Mouse (Mus musculus) midbrain, embryonic 12.5 days (tissue): ENCODE measurements around the gene Atrnl1. TPM values are rescaled to one million over a fixed set of nuclear protein-coding genes. Genes with fewer than 3 reads are reported as not detected.

Experiments used
- ATAC-seq: fragments of 200-750 bp; cut with Nextera tagmentation; 2 replicates; pipeline ENCODE4 v1.8.0; 2017; ENCODE audit warnings: low read depth, moderate TSS enrichment, moderate library complexity; ENCODE audit not compliant: low FRiP score
- H3K27ac ChIP-seq: fragments of 300-500 bp; sonication (generic); replicated peaks from 2 replicates; pipeline ENCODE4 v1.5.1; 2016; ENCODE audit warnings: mild to moderate bottlenecking
- H3K27me3 ChIP-seq: fragments of 300-500 bp; sonication (generic); 2 replicates; pipeline ENCODE4 v1.6.1; 2016; ENCODE audit warnings: mild to moderate bottlenecking
- H3K36me3 ChIP-seq: fragments of 300-500 bp; sonication (generic); 2 replicates; pipeline ENCODE4 v1.6.1; 2016
- H3K4me1 ChIP-seq: fragments of 300-500 bp; sonication (generic); 2 replicates; pipeline ENCODE4 v1.6.1; 2016
- H3K4me2 ChIP-seq: fragments of 300-500 bp; sonication (generic); replicated peaks from 2 replicates; pipeline ENCODE4 v1.6.1; 2016; ENCODE audit warnings: mild to moderate bottlenecking, moderate library complexity
- H3K4me3 ChIP-seq: fragments of 300-500 bp; sonication (generic); 2 replicates; pipeline ENCODE4 v1.5.1; 2016; ENCODE audit warnings: mild to moderate bottlenecking
- H3K9ac ChIP-seq: fragments of 300-500 bp; sonication (generic); replicated peaks from 2 replicates; pipeline ENCODE4 v1.6.1; 2016; ENCODE audit warnings: mild to moderate bottlenecking, moderate library complexity
- H3K9me3 ChIP-seq: fragments of 300-500 bp; sonication (generic); 2 replicates; pipeline ENCODE4 v1.6.1; 2016; ENCODE audit warnings: mild to moderate bottlenecking
- WGBS: fragments of 180-500 bp; shearing (Covaris S2); methylation state at CpG from one replicate; pipeline ENCODE4 v1.1.7; 2016; 5-methylcytosine and 5-hydroxymethylcytosine counted together
- polyA plus RNA-seq: library from polyadenylated mRNA; unstranded; fragments of >200 nt; fragmentation: Nextera tagmentation; extraction: Ambion mirVana; gene quantifications from 2 replicates; pipeline ENCODE4 v1.2.1, GENCODE M21; 2016

Gene Atrnl1
- polyA plus RNA-seq, 1 experiment from 2014 or later: 11.2 TPM

DNA sequence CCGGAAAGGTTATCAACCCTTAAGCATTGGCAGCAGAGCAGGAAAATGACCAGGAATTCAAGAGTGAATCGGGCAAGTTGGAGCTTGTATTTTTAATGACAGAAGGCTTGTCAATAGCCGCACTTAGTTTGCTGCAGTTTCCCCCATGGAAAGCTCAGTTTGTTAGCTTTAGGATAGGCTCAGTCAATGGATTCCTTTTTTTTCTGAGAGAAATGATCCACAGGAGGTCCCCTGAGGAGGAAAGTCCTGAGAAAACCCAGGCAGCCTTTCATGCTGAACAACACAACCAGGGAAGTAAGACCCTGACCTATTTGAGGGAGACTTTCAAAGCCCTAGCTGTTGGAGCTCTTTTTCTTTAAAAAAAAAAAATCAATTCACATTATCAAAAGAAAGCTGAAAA is 350.5 kb downstream of the Atrnl1 start:
- 24% methylated on average over 3 of the region's 3 CpGs for WGBS
- Histone ChIP-seq H3K27me3 (no peaks in the 10 kb centered on the region), H3K4me2 (no peak overlapping the region), H3K9me3 (no peaks in the 10 kb centered on the region), H3K4me1 (peaks cover 17% of the 10 kb centered on the region; the same call in 1 of the 2 replicates), H3K27ac (no peak overlapping the region), H3K4me3 (no peak overlapping the region), H3K36me3 (no peaks in the 10 kb centered on the region), H3K9ac (no peak overlapping the region)
- no peak for ATAC-seq

DNA sequence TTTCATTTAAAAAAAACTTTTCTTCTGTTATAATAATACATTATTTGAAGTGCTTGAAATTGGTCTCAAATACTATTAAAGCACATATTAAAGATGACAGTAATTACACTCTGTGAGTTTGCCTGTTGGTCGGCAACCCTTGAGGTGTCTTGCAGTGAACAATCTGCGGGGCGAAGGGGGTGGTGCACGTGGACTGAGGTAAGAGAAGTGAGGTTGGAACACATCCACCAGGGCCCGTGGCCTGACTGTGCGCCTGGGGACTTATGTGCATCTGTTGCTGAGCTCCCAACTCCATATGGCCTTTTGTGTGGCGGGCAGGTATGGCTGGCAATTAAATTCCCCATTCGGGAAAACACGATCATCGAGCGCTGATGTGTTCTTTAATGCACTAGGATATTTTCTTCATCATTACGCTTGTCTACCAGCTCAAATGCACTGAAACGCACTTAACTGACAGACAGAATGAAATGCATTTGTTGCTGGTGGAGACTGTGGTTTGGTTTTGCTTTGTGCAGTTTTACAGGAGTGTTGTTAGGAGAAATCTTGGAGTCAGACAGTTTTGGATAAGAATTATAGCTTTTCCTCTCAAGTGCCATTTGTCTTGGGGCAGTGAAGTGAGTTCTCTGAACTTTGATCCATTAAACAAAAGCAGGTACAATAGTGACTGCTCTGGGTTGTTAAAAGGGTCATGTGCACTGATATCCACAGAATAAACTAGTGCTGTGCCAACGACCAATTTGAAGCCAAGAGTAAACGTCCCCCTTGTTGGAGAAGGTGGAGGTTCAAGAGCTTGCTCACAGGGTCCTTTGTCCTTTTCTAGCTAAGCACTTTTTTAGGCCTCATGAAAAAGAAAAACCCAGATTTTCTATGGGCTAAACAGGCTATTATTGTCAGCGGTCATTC is 351.2 kb downstream of the Atrnl1 start:
- no peaks in the 10 kb centered on the region for H3K27me3 ChIP-seq
- 64% methylated on average over 16 of the region's 16 CpGs for WGBS
- no peak for ATAC-seq
- H3K9ac ChIP-seq: no peak overlapping the region
- H3K4me3 ChIP-seq: no peak overlapping the region
- peak overlapping the region; percentile 25; the same call in 1 of the 2 replicates for H3K27ac ChIP-seq
- H3K9me3 ChIP-seq: no peaks in the 10 kb centered on the region
- H3K36me3 ChIP-seq: no peaks in the 10 kb centered on the region
- no peak overlapping the region for H3K4me2 ChIP-seq
- peaks cover 17% of the 10 kb centered on the region; the same call in 1 of the 2 replicates for H3K4me1 ChIP-seq

DNA sequence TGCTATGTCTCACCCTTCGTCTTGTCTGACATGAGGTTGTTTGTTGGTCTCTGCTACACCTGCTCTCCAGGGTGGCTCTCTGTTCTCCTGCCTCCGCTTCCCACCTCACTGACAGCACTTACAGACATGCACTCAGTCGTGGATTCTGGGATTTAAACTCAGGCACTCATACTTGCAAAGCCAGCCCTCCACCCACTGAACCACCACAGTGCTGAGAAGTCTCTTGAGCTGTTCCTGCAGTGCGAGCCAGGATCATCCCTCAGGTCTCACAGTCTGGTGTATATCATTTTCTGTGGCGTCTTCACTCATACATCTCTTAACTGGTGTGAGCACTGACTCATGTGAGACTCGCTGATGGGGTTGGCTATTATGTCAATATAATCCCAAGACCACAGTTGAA is 353.0 kb downstream of the Atrnl1 start:
- WGBS: 92% methylated on average over 6 of the region's 6 CpGs
- Histone ChIP-seq H3K9me3 (no peaks in the 10 kb centered on the region), H3K27me3 (no peaks in the 10 kb centered on the region), H3K36me3 (no peaks in the 10 kb centered on the region), H3K4me2 (no peak overlapping the region), H3K4me1 (peaks cover 17% of the 10 kb centered on the region; the same call in 1 of the 2 replicates), H3K4me3 (no peak overlapping the region), H3K27ac (no peak overlapping the region), H3K9ac (no peak overlapping the region)
- ATAC-seq: no peak

DNA sequence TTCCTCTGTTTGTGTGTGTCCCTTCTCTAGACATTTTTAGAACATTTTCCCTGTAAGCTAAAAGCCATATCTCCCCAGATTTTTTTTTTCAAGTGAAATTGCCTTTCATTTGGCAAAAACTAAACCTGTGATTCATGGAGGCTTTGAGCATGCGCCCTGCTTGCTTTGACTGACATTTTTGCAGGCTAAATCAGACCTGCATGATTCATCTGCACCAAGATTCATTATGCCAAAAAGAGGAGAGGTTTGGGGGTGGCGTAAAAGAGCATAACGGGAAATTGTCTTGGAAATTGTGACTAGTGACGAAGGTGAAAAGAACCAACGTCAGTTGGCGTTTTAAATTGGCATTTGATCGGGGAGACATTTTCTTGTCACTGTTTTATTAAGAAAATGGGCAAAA is 358.9 kb downstream of the Atrnl1 start:
- no peak for ATAC-seq
- Histone ChIP-seq H3K36me3 (no peaks in the 10 kb centered on the region), H3K27me3 (no peaks in the 10 kb centered on the region), H3K4me1 (no peaks in the 10 kb centered on the region), H3K27ac (no peak overlapping the region), H3K9me3 (no peaks in the 10 kb centered on the region), H3K4me3 (no peak overlapping the region), H3K9ac (no peak overlapping the region), H3K4me2 (no peak overlapping the region)
- WGBS: 91% methylated on average over 7 of the region's 7 CpGs

DNA sequence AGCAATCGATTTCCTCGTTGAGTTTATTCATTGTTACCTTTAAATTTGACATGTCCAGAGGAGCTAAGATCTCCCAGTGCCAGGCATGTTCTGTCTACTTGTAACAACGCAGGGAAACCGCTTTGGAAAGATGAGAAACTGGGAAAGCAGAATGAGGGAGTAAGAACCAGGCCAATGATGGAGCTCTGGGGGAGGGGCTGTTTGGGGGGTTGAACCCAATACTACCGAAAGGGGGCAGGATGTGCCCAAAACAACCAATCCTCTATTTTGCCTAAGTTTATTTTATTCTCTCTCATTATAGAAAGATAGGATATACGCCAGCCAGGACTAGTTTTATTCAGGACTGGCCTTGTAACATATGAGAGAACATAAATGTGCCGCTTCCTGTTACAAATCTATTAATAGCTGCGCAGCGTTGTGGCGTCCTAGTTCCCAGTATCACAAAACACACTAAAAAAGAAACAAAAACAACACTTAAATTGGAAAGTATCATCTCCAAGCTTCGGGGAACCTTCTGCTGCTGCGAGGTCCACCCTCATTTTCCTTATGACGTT is 359.6 kb downstream of the Atrnl1 start:
- Histone ChIP-seq H3K9me3 (no peaks in the 10 kb centered on the region), H3K27me3 (no peaks in the 10 kb centered on the region), H3K36me3 (no peaks in the 10 kb centered on the region), H3K27ac (no peak overlapping the region), H3K4me3 (no peak overlapping the region), H3K4me1 (no peaks in the 10 kb centered on the region), H3K9ac (no peak overlapping the region), H3K4me2 (no peak overlapping the region)
- WGBS: 95% methylated on average over 13 of the region's 13 CpGs
- no peak for ATAC-seq

DNA sequence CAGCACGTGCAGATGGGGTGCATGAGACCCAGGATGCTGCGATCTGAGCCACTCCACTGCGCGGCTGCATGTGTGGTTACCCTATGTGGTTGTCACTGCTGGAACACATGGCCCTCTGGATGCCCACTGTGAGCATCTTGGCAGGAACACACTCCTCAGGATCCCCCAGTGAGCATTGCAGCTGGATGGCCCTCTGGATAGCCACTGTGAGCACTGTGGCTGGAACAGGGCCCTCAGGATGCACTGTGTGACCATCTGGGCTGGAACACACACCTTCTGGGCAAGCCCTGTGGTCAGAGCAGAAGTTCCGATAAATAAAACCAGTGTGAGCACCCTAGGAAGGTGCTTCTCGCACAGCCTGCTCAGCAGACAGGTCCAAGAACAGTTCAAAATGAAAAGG is 364.4 kb downstream of the Atrnl1 start:
- 86% methylated on average over 6 of the region's 6 CpGs for WGBS
- H3K4me2 ChIP-seq: no peak overlapping the region
- no peak for ATAC-seq

DNA sequence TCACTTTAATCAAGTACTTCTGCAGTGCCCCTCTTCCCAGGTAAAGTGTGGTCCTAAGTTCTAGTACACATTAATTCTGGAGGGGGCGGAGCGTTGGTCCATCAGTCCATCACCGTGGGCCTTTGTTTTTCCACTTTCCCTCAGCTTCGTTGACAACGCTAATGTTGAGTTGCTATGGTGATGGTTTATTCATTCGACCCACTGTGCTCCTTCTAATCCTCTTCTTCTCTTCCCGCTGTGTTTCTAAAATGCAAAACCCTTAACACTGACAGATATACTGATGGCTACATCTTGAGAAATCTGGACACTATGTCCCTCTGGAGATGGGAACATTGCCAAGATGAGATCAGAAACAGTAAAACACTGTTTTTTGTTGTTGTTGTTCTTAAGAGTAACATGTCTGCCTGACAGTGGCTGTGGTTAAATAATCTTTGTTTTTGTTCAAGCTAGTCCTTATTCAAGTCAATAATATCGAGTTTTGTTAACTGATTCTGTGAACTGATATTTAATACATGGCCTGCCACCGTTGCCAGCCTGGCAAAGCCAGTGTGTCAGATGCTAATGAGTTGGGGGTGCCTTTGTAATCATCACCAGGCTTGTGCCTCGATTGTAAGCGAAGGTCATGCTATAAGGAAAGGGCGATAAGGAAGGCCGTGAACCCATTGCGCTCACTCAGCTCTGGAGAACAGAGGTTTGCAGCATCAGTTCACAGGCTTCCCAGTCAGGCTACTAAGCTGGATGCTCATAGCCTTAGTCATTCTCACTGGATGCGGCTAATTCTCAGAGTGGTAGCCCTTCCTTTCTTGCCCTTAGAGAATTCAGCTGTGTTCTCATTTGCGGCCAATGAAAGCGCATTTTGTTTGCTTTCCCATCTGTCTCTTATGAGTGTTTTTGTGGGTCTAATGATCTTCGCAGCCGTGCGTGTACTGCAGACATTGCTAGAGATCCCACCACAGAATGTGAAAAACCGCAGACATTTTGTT is 375.4 kb downstream of the Atrnl1 start:
- Histone ChIP-seq H3K9ac (no peak overlapping the region), H3K36me3 (no peaks in the 10 kb centered on the region), H3K4me2 (no peak overlapping the region), H3K4me3 (no peak overlapping the region), H3K27me3 (0 out of 2 replicates have a peak, but pooled peaks cover 9% of the 10 kb centered on the region), H3K4me1 (peaks cover 39% of the 10 kb centered on the region), H3K27ac (peak overlapping the region; percentile 27; the same call in 1 of the 2 replicates), H3K9me3 (no peaks in the 10 kb centered on the region)
- WGBS: 41% methylated on average over 21 of the region's 21 CpGs
- peak; percentile 47 for ATAC-seq

More for the DNA sequence above, 364.4 kb downstream of the Atrnl1 start:
- Histone ChIP-seq H3K4me1 (no peaks in the 10 kb centered on the region), H3K9ac (no peak overlapping the region), H3K4me3 (no peak overlapping the region), H3K27me3 (no peaks in the 10 kb centered on the region), H3K27ac (no peak overlapping the region), H3K9me3 (no peaks in the 10 kb centered on the region), H3K36me3 (0 out of 2 replicates have a peak, but pooled peaks cover 4% of the 10 kb centered on the region)

DNA sequence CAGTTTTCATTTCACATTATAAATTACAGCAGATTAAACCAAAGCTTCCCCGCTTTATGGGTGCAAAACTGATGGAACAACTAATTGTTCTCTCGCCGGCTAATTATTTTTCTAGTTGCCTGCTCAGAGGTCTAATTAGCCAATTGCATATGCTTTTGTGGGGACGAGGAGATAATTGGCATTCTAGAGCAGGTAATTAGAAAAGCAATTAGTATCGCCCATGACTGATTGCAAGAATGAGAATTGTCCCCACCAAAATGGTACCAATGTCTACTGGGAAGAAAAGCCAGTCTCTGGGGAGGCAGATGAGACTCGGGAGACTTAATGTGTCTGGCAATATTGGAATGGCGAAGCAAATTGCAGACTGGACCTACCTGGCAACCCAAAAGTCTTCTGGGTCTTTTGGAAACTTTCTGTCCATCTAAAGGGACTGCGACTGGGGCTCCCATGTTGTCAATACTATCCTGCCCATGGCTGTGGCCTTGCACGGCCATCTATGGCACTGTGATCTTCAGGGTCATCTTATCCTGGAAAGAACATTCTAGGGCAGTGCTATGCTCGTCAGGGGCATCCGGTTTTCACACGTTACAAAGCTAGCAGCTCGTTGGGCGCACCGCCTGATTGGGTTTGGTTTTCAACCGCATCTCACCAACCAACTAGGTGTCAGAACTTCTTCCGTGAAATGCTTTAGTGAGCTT is 377.0 kb downstream of the Atrnl1 start:
- no peak for ATAC-seq
- Histone ChIP-seq H3K4me2 (no peak overlapping the region), H3K4me1 (peaks cover 43% of the 10 kb centered on the region), H3K36me3 (no peaks in the 10 kb centered on the region), H3K27ac (no peak overlapping the region), H3K9ac (no peak overlapping the region), H3K9me3 (no peaks in the 10 kb centered on the region), H3K27me3 (0 out of 2 replicates have a peak, but pooled peaks cover 9% of the 10 kb centered on the region), H3K4me3 (no peak overlapping the region)
- WGBS: 84% methylated on average over 17 of the region's 17 CpGs

DNA sequence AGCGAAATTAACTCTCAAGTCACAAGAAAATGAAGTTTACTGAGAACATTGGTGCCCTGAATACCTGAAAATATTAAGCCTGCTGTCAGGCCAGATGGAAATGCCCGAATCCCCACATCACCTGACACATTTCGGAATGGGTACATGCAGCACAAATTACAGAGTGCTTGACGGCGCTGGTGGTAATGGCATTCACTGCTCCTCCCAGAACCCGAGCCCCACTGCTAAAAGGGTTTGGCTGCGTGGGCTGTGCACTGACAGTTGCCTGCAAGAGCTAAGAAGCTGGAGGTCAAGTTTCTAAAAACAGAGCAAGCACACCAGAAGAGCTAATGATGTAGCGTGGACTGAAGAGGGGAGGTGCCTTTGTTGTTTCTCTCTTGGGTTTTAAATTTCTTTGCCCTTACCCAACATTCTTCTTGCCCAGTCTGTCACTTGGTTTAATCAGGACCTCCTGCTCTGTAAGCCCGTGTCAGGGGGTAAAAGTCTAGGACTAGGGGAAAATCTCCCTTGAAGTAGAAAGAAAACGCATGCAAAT is 377.8 kb downstream of the Atrnl1 start:
- Histone ChIP-seq H3K9ac (no peak overlapping the region), H3K4me3 (no peak overlapping the region), H3K9me3 (no peaks in the 10 kb centered on the region), H3K4me1 (peaks cover 43% of the 10 kb centered on the region), H3K27me3 (0 out of 2 replicates have a peak, but pooled peaks cover 9% of the 10 kb centered on the region), H3K36me3 (no peaks in the 10 kb centered on the region), H3K4me2 (no peak overlapping the region), H3K27ac (no peak overlapping the region)
- ATAC-seq: no peak
- WGBS: 52% methylated on average over 10 of the region's 10 CpGs

DNA sequence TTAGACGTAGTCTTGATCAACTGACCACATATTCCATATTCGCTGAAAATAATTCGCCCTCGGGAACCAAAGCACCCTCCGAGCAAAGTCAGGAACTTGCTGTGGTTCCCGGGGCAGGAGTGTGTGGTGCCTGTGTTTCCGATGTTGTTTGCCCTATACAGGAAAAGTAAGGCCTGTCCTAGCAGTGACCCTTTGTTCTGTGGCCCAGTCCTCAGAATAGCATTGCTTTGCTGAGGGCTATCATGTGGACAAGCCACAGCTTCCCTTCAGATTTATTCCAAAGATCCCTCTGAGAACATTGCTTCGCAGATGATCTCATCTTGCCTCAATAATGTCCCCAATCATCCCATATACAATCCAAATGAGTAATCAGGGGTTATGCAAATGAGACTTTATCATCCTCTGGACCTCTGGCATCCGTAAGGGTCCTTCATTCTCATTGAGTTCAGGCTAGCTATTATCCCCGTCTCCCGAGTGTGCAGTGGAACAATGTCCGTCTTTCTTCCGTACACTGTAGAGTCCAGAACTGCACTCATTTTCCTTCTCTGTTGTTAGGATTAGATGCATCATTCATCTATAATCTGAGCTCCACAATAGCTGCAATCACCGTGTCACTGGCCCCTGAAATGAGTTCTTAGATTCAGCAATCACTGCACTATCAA is 380.4 kb downstream of the Atrnl1 start:
- Histone ChIP-seq H3K4me1 (peaks cover 32% of the 10 kb centered on the region), H3K9ac (no peak overlapping the region), H3K36me3 (no peaks in the 10 kb centered on the region), H3K27ac (no peak overlapping the region), H3K4me3 (no peak overlapping the region), H3K27me3 (0 out of 2 replicates have a peak, but pooled peaks cover 9% of the 10 kb centered on the region), H3K9me3 (no peaks in the 10 kb centered on the region), H3K4me2 (no peak overlapping the region)
- 68% methylated on average over 14 of the region's 14 CpGs for WGBS
- no peak for ATAC-seq
